Mouse (Mus musculus) lung, adult 2 months (tissue): ENCODE data around the gene Fbln2.

Source experiments
- CTCF ChIP-seq: fragments of 200-500 bp; IDR thresholded peaks from 2 replicates; pipeline ENCODE4 v1.5.1; 2011; ENCODE audit warnings: mild to moderate bottlenecking, low read length, control low read depth; ENCODE audit not compliant: insufficient read depth
- POLR2A ChIP-seq: fragments of 200-500 bp; IDR thresholded peaks from 2 replicates; pipeline ENCODE4 v1.6.1; 2011; ENCODE audit warnings: low read depth, mild to moderate bottlenecking, control low read depth, low read length, borderline replicate concordance; ENCODE audit errors: extremely low read depth

GRCm38 (mm10) chr6:91209780-91210179 is 2.5 kb upstream of the Fbln2 start:
- TF ChIP-seq CTCF: no peak
- TF ChIP-seq POLR2A: no peak
